Mouse (Mus musculus): ENCODE results near the gene Acsl5. TPM values are rescaled to one million over a fixed set of nuclear protein-coding genes. Genes with fewer than 3 reads are reported as not detected.

Gene Acsl5
- polyA plus RNA-seq, 1 experiment from 2014 or later: 63.2 TPM

- Histone ChIP-seq H3K27ac (replicated peaks) (no peak overlapping the region), H3K4me2 (replicated peaks; ENCODE audit: low read depth) (no peak overlapping the region), H3K27me3 (ENCODE audit: control insufficient read depth, insufficient read depth, low read length) (no peaks in the 10 kb centered on the region), H3K4me1 (replicated peaks; ENCODE audit: control insufficient read depth, insufficient read depth) (no peaks in the 10 kb centered on the region; the same call in 1 of the 2 replicates), H3K36me3 (ENCODE audit: control insufficient read depth, insufficient read depth, low read length) (no peaks in the 10 kb centered on the region; the same call in 1 of the 2 replicates), H3K9me3 (ENCODE audit: control insufficient read depth, low read length) (no peaks in the 10 kb centered on the region), H3K9ac (ENCODE audit: low read length) (no peak overlapping the region), H3K4me3 (ENCODE audit: low read depth, low read length) (no peak overlapping the region)
- no peak for DNase-seq (ENCODE audit: low spot score)
- no peak for ATAC-seq (ENCODE audit: low FRiP score, low TSS enrichment)
- no peak for TF ChIP-seq EP300 (optimal IDR thresholded peaks at IDR 0.05)
- TF ChIP-seq CTCF (IDR thresholded peaks at IDR 0.05; ENCODE audit: low read depth): no peak
- WGBS: 94% methylated on average over 8 of the region's 8 CpGs
Observed at GRCm38 (mm10) chr19:55322604-55323003, 70.9 kb downstream of the Acsl5 start.

GRCm38 (mm10) chr19:55327510-55327909, 75.8 kb downstream of the Acsl5 start:
- Histone ChIP-seq H3K9ac (ENCODE audit: low read length) (no peak overlapping the region), H3K4me1 (replicated peaks; ENCODE audit: control insufficient read depth, insufficient read depth) (no peaks in the 10 kb centered on the region), H3K4me3 (ENCODE audit: low read depth, low read length) (no peak overlapping the region), H3K36me3 (ENCODE audit: control insufficient read depth, insufficient read depth, low read length) (no peaks in the 10 kb centered on the region; the same call in none of the 2 replicates), H3K27me3 (ENCODE audit: control insufficient read depth, insufficient read depth, low read length) (no peaks in the 10 kb centered on the region), H3K27ac (replicated peaks) (no peak overlapping the region), H3K4me2 (replicated peaks; ENCODE audit: low read depth) (no peak overlapping the region), H3K9me3 (ENCODE audit: control insufficient read depth, low read length) (no peaks in the 10 kb centered on the region)
- ATAC-seq (ENCODE audit: low FRiP score, low TSS enrichment) (no peak), DNase-seq (ENCODE audit: low spot score) (no peak)
- 64% methylated on average over 4 of the region's 4 CpGs for WGBS
- TF ChIP-seq CTCF (IDR thresholded peaks at IDR 0.05; ENCODE audit: low read depth) (no peak), EP300 (optimal IDR thresholded peaks at IDR 0.05) (no peak)

DNA sequence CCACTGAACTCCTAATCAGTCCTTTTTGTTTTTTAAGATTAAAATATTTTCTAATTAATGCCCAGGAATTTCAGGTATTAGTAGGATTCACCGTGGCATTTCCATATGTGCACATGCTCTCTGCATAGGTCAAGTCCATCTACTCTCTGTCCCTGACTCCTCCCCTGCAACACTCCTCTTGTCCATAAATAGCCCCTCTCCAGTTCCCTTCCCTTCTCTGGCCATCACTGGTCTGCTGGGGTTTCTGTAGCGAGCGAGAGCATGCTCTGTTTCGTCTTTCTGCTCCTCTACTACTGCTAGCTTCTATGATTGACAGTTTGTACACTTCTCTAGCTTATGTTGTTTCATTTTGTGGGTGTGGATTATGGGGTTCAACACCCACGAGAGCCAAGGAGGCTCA, 80.0 kb downstream of the Acsl5 start:
- no peak overlapping the region for H3K4me3 ChIP-seq (ENCODE audit: low read depth, low read length)
- WGBS: 91% methylated on average over 5 of the region's 5 CpGs
- H3K9me3 ChIP-seq (ENCODE audit: control insufficient read depth, low read length): no peaks in the 10 kb centered on the region
- no peak overlapping the region for H3K9ac ChIP-seq (ENCODE audit: low read length)
- ATAC-seq (ENCODE audit: low FRiP score, low TSS enrichment) (no peak), DNase-seq (ENCODE audit: low spot score) (no peak)
- no peaks in the 10 kb centered on the region; the same call in 1 of the 2 replicates for H3K36me3 ChIP-seq (ENCODE audit: control insufficient read depth, insufficient read depth, low read length)
- H3K27ac ChIP-seq (replicated peaks): no peak overlapping the region
- TF ChIP-seq CTCF (IDR thresholded peaks at IDR 0.05; ENCODE audit: low read depth): no peak
- no peak for TF ChIP-seq EP300 (optimal IDR thresholded peaks at IDR 0.05)
- no peaks in the 10 kb centered on the region for H3K27me3 ChIP-seq (ENCODE audit: control insufficient read depth, insufficient read depth, low read length)
- H3K4me1 ChIP-seq (replicated peaks; ENCODE audit: control insufficient read depth, insufficient read depth): no peaks in the 10 kb centered on the region
- no peak overlapping the region for H3K4me2 ChIP-seq (replicated peaks; ENCODE audit: low read depth)

GRCm38 (mm10) chr19:55332641-55333268, 81.0 kb downstream of the Acsl5 start:
- peak; percentile 84 for ATAC-seq (ENCODE audit: low FRiP score, low TSS enrichment)
- no peak overlapping the region for H3K27ac ChIP-seq (replicated peaks)
- TF ChIP-seq CTCF (IDR thresholded peaks at IDR 0.05; ENCODE audit: low read depth) (peak; percentile 96), EP300 (optimal IDR thresholded peaks at IDR 0.05) (no peak)
- 93% methylated on average over 8 of the region's 8 CpGs for whole genome bisulfite sequencing
- peak; percentile 66 for DNase-seq (ENCODE audit: low spot score)
- H3K4me2 ChIP-seq (replicated peaks; ENCODE audit: low read depth): no peak overlapping the region
- H3K9ac ChIP-seq (ENCODE audit: low read length): no peak overlapping the region
- H3K36me3 ChIP-seq (ENCODE audit: control insufficient read depth, insufficient read depth, low read length): no peaks in the 10 kb centered on the region; the same call in 1 of the 2 replicates
- no peaks in the 10 kb centered on the region for H3K9me3 ChIP-seq (ENCODE audit: control insufficient read depth, low read length)
- no peak overlapping the region for H3K4me3 ChIP-seq (ENCODE audit: low read depth, low read length)
- no peaks in the 10 kb centered on the region for H3K27me3 ChIP-seq (ENCODE audit: control insufficient read depth, insufficient read depth, low read length)
- no peaks in the 10 kb centered on the region for H3K4me1 ChIP-seq (replicated peaks; ENCODE audit: control insufficient read depth, insufficient read depth)

DNA sequence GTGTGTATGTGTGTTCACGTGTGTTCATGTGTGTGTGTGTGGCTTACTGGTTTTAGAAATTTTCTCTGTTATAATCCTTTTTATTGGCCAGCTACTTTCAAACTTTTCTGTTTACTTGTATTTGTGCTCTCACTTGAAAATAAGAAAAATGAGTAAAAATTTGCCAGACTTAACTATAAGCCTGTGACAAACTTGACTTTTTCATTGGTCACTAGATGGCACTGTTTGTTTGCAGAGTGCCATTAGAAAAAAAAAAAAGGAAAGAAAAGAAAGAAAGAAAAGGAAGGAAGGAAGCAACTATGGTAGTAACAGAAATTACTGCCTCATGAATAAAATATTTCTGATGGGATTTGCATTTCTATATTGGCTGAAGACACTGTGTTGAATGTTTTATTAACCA, 84.1 kb downstream of the Acsl5 start:
- no peaks in the 10 kb centered on the region for H3K4me1 ChIP-seq (replicated peaks; ENCODE audit: control insufficient read depth, insufficient read depth)
- no peak overlapping the region for H3K4me3 ChIP-seq (ENCODE audit: low read depth, low read length)
- H3K9me3 ChIP-seq (ENCODE audit: control insufficient read depth, low read length): no peaks in the 10 kb centered on the region
- no peaks in the 10 kb centered on the region for H3K36me3 ChIP-seq (ENCODE audit: control insufficient read depth, insufficient read depth, low read length)
- DNase-seq (ENCODE audit: low spot score) (no peak), ATAC-seq (ENCODE audit: low FRiP score, low TSS enrichment) (no peak)
- TF ChIP-seq CTCF (IDR thresholded peaks at IDR 0.05; ENCODE audit: low read depth) (peak; percentile 79), EP300 (optimal IDR thresholded peaks at IDR 0.05) (no peak)
- H3K9ac ChIP-seq (ENCODE audit: low read length): no peak overlapping the region
- H3K27ac ChIP-seq (replicated peaks): no peak overlapping the region
- H3K27me3 ChIP-seq (ENCODE audit: control insufficient read depth, insufficient read depth, low read length): no peaks in the 10 kb centered on the region
- no peak overlapping the region for H3K4me2 ChIP-seq (replicated peaks; ENCODE audit: low read depth)
- WGBS: 81% methylated on average over 1 of the region's 1 CpGs

DNA sequence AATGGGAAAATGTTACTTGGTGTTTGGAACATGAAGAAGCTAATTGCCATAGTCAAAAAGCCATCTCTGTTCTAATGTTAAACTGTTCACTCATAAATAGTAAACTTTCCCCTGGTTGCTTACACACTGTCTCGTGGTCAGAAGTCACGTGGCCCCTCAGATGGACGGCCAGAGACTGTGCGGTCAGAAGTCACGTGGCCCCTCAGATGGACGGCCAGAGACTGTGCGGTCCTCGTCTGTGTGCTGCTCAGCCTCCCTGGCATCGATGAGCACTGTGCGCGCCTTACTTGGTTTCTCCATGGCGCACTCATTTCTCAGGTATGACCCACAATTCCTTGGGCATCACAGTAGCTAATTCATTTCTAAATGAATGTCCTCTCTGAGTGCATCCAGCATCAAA, 84.7 kb downstream of the Acsl5 start:
- no peak for DNase-seq (ENCODE audit: low spot score)
- Histone ChIP-seq H3K9ac (ENCODE audit: low read length) (no peak overlapping the region), H3K36me3 (ENCODE audit: control insufficient read depth, insufficient read depth, low read length) (no peaks in the 10 kb centered on the region), H3K27me3 (ENCODE audit: control insufficient read depth, insufficient read depth, low read length) (no peaks in the 10 kb centered on the region), H3K9me3 (ENCODE audit: control insufficient read depth, low read length) (no peaks in the 10 kb centered on the region), H3K27ac (replicated peaks) (no peak overlapping the region), H3K4me2 (replicated peaks; ENCODE audit: low read depth) (no peak overlapping the region), H3K4me1 (replicated peaks; ENCODE audit: control insufficient read depth, insufficient read depth) (no peaks in the 10 kb centered on the region), H3K4me3 (ENCODE audit: low read depth, low read length) (no peak overlapping the region)
- ATAC-seq (ENCODE audit: low FRiP score, low TSS enrichment): no peak
- no peak for TF ChIP-seq CTCF (IDR thresholded peaks at IDR 0.05; ENCODE audit: low read depth)
- TF ChIP-seq EP300 (optimal IDR thresholded peaks at IDR 0.05): no peak
- WGBS: 80% methylated on average over 12 of the region's 12 CpGs
